Mouse (Mus musculus) right cerebral cortex, postnatal 36 days (tissue): ENCODE data around the gene Spg7.
"Not testable (repeated sequence)": the region's sequence is repeated elsewhere in the genome, so short reads cannot be mapped to it uniquely, and the experiment has no call there.

Experiments
- DNase-seq, 2 experiments: peaks; one replicate each; pipeline ENCODE4 v3.0.0; 2022; ENCODE audit warnings: low spot score in 2 of 2, mixed read lengths in 1 of 2

Gene Spg7

GRCm38 (mm10) chr8:123062721-123063120 lies at the start of gene Spg7:
Gene Spg7 (plus strand): TSS chr8:123062942.
- no peak for DNase-seq

- DNase-seq: no peak
These were observed 48.3 kb upstream of the Spg7 start for GRCm38 (mm10) chr8:123014429-123014828.

DNA sequence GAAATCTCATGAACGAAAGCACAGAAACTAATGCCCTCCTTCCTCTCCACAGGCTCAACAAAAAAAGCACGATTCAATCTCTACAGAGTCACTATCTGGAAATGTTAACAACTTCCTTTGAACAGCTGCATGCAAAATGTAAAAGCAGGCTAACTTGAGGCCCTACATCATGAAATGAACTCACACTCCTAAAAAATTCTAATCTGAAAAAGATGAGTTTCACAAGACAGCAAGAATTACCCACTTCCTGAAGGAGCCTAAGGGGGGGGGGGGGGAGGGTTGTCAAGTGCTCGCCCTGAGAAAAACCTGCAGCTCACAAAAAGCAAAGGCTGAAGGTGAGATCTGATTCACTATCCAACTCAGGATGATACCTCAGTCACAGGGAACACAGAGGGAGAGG lies 47.7 kb upstream of the Spg7 start:
- no peak for DNase-seq

DNA sequence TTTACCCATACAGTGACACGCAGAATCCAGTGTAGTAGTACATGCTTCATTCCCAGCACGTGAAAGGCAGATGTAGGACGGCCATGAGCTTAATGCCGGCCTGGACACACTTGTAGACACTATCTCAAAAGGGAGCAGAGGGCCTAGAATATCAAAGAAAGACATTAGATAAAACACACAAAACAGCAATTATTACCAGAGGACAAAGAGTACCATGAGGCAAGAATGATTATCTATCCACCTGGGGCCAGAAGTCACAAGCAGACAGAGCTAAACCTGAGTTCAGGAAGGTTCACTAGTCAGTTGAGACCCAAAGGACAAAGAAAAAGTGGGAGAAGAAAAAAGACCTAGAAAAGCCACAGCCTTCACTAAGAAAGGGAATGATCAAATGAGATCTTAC lies 45.6 kb upstream of the Spg7 start:
- no peak for DNase-seq

DNA sequence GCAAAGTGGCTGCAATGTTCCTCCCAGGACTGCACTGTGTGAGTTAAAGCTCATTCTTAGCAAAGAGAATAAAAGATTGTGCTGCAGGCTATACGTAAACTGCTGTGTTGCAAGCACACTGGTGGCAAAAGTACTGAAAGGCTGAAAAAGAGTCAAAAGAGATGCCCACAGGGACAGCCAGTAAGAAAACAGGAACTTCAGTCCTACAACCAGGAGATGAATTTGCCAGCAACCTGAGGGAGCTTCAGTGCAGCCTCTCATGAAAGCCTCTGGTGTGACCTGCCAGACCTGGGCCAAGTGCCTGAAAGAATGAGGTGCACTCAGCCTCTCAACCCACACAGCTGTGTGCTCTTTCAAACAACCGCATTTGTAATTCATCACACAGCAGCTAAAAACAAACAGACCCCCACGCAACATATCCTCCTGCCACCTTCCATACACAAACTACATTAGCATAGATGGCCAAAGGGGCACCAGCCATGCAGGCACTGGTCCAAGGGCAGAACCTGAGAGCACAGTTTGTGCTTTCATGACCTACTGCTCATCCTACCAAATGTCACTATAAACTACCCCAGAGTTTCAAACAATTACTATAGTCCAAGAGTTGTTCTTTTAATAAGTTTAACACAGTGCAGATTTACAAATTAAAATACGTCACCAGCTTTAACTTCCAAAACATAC lies 44.1 kb upstream of the Spg7 start:
- DNase-seq: no peak

- DNase-seq: no peak
These were observed 42.7 kb upstream of the Spg7 start for GRCm38 (mm10) chr8:123020084-123020483.

GRCm38 (mm10) chr8:123020859-123021258 lies 41.9 kb upstream of the Spg7 start:
- DNase-seq: no peak

DNA sequence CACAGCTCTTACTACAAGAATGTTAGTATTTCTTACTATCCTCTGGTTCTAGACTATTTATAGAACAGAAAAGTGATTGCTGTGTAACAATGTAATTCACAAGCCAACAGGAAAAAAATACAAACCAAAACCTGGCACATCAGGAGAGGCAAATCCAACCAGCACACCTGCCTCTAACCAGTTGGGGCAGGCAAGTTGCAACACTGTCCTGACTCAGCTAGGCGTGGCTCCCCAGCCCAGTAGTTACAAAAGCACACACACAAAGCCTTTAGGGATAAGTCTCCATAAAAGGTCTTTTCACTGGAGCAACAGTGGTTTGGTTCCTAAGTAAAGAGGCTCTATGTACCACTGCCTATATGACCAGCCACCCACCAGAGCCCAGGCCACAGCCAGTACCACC lies 41.5 kb upstream of the Spg7 start:
- DNase-seq: no peak

GRCm38 (mm10) chr8:123022727-123023126 lies 40.0 kb upstream of the Spg7 start:
- no peak for DNase-seq

- DNase-seq: no peak
These were observed 38.5 kb upstream of the Spg7 start for GRCm38 (mm10) chr8:123024226-123024625.

DNA sequence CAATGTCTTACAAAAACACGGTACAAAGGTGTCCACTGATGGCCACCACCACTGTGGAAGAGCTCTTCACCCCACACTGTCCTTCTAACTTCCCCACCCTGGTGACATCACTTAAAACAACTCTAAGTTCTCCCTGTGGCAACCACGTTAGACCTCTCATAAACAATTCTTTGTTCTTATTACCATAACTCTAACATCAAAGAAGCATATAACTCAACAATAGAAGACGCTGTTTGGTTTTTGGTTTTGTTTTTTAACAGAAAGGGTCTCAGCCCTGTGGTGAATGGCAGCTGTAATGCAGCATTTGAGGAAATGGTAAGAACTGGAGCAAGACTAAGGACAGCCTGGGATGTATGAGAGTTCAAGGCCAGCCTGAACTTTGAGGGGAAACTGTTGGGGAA lies 36.8 kb upstream of the Spg7 start:
- DNase-seq: no peak

DNA sequence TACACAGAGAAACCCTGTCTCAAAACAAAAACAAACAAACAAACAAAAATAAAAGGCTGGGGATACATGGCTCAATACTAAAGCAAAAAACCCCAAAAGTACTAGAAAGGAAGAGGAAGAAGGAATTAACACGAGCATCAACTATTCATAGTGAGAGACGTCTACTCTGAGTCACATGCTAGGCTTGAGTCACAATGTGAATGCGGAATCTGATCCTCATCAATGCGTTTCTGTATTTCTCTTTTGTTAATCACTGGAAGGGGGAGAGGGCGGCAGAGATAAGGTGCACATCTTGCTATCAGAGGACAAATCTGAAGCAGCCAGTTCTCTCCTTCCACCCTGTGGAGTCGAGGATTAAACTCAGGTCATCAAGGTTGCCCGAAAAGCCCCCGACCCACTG lies 35.0 kb upstream of the Spg7 start:
- DNase-seq: no peak

GRCm38 (mm10) chr8:123030091-123030490 lies 32.7 kb upstream of the Spg7 start:
- DNase-seq: not testable (repeated sequence)

DNA sequence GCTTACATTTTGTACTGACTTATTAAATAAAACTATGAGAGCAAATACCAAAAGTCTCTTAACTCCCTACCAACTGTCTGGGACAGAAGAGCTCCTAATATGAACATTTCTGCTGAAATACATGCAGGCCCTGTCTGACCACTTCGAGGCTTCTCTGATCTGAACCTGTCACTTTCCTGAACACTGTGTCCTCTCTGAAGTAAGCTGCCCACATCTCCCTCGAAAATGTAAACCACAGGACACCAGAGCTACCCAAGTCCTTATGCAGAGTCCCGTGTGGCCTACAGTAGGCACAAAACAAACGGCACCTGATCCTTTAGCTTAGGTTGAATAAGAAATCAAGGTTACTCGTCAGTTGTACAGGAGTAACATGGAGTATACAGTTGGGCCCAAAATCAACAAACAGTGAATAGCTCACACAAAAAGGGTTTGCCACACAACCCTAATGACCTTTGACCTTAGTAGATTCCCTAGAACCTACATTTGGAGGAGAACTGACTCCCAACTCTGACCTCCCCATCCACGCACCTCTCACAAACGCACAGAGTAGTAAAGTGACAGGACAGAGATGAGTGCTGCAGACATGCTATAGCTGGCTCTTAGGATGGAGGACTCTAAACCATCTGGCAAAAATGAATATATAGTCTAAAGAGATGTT lies 31.3 kb upstream of the Spg7 start:
- DNase-seq: no peak

GRCm38 (mm10) chr8:123032730-123033129 lies 30.0 kb upstream of the Spg7 start:
- DNase-seq: no peak

DNA sequence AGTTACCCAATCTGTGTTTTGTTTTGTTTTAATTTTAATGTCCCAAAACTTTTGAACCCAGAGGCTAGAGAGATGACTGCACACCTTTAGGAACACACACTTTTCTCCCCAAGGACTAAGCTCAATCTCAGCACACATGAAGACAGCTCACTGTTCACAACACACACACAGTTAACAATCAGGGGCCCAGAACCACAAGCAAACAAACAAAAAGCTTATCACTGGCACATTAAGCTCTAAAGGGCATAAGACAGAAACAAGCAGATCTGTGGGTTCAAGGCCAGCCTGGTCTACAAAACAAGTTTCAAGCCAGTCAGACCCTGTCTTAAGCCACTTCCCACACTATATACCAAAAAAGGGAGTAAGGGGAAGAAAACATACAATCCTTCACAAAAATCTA lies 29.3 kb upstream of the Spg7 start:
- DNase-seq: no peak

GRCm38 (mm10) chr8:123034171-123034570 lies 28.6 kb upstream of the Spg7 start:
- DNase-seq: no peak

GRCm38 (mm10) chr8:123036956-123037355 lies 25.8 kb upstream of the Spg7 start:
- no peak for DNase-seq

- DNase-seq: no peak
These were observed 25.3 kb upstream of the Spg7 start for GRCm38 (mm10) chr8:123037487-123037886.

DNA sequence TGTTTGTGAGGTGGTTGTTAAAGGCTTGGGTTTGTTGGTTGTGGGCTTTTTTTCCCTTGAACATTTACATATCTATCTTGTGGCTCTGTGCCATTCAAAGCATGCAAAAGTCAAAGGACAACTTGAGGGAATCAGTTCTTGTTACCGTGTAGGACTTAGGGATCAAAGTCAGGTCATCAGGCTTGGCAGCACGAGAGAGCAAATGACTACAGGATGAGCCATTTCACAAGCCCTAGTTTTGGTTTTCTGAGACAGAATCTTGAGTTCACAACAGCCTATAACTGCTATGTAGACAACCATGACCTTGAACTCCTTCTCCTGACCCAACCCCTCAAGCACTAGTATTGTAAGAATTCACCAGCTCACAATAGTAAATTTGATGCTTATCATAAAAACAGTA lies 24.4 kb upstream of the Spg7 start:
- DNase-seq: no peak

DNA sequence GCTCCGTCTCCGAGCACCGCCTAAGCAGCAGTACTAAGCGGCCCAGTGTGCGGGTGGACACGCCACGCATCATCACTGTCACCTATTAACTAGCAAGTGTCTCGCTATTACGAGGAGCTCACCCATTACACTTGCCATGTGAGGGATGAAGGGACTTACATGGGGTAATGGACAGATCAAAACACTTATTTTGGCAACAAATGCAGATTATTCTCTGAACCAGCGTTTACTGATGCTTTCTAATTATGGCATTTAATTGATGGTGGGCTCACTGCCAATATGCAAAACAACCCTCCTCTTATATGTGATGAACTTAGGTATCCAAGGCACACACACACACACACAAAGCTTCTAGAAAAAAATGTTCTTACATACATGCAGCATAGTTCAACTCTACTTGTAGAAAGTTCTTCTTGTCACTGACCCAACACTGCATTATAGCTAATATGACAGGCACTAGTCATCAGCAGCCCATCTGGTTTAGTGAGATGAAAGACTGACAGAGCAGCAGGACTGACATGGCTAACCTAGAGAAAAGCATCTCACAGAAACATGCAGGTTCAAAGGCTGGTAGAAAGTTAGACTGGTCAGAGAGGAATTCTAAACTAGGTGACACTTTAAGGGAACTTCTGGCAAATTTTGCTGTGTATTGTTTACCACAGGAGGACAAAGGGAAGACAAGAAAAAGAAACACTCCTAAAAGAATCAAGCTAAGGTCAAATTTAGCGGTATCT lies 23.2 kb upstream of the Spg7 start:
- DNase-seq: no peak

- no peak for DNase-seq
These were observed 22.6 kb upstream of the Spg7 start for GRCm38 (mm10) chr8:123040110-123040650.
